Mouse (Mus musculus) C2C12 (cell line): Measurements from ENCODE around the gene Wwox. TPM values are rescaled to one million over a fixed set of nuclear protein-coding genes. Genes with fewer than 3 reads are reported as not detected.

Source experiments
- H3K27me3 ChIP-seq: one replicate; pipeline ENCODE4 v1.6.1; 2011; ENCODE audit not compliant: control insufficient read depth, insufficient read depth, insufficient read length
- H3K36me3 ChIP-seq: one replicate; pipeline ENCODE4 v1.6.1; 2011; ENCODE audit not compliant: control insufficient read depth, insufficient read depth
- H3K4me3 ChIP-seq: one replicate; pipeline ENCODE4 v1.5.1; 2011; ENCODE audit warnings: mild to moderate bottlenecking, control low read depth; ENCODE audit not compliant: poor library complexity, insufficient read depth, severe bottlenecking
- H3K79me2 ChIP-seq: one replicate; pipeline ENCODE4 v1.6.1; 2011; ENCODE audit not compliant: control insufficient read depth, insufficient read depth
- H3K79me3 ChIP-seq: one replicate; pipeline ENCODE4 v1.6.1; 2011; ENCODE audit warnings: low read depth, control low read depth
- H3ac ChIP-seq: one replicate; pipeline ENCODE3; 2011; ENCODE audit warnings: low read depth; ENCODE audit not compliant: control insufficient read depth, insufficient read length
- CEBPB ChIP-seq: IDR thresholded peaks from one replicate; pipeline ENCODE4 v1.6.1; 2011; ENCODE audit warnings: low read depth, mild to moderate bottlenecking, control low read depth, moderate library complexity
- CTCF ChIP-seq: IDR thresholded peaks from one replicate; pipeline ENCODE4 v1.5.1; 2011; ENCODE audit not compliant: control insufficient read depth, insufficient read depth, insufficient read length
- FOSL1 ChIP-seq: IDR thresholded peaks from one replicate; pipeline ENCODE4 v1.8.0; 2011; ENCODE audit warnings: mild to moderate bottlenecking, low read length; ENCODE audit not compliant: poor library complexity, insufficient read depth, severe bottlenecking
- MAX ChIP-seq: IDR thresholded peaks from one replicate; pipeline ENCODE4 v1.6.1; 2011; ENCODE audit warnings: mild to moderate bottlenecking, control low read depth
- MYOD1 ChIP-seq: IDR thresholded peaks from one replicate; pipeline ENCODE4 v1.6.1; 2011; ENCODE audit warnings: low read depth; ENCODE audit not compliant: control insufficient read depth, insufficient read length
- MYOG ChIP-seq: IDR thresholded peaks from one replicate; pipeline ENCODE4 v1.6.1; 2011; ENCODE audit not compliant: control insufficient read depth, insufficient read length; ENCODE audit errors: extremely low read depth
- USF1 ChIP-seq: IDR thresholded peaks from one replicate; pipeline ENCODE4 v1.6.1; 2011; ENCODE audit warnings: low read depth, mild to moderate bottlenecking, control low read depth, moderate library complexity
- polyA plus RNA-seq: library from polyadenylated mRNA; unstranded; fragments of >200 nt; fragmentation: generic; extraction: Trizol; gene quantifications from one replicate; pipeline ENCODE4 v1.2.1, GENCODE M21; 2012; ENCODE audit warnings: missing spikeins

Wwox gene
- polyA plus RNA-seq, 1 experiment: 3.7 TPM

GRCm38 (mm10) chr8:114875161-114875560, 435.7 kb downstream of the Wwox start:
- Histone ChIP-seq H3K27me3 (no peaks in the 10 kb centered on the region), H3ac (no peak overlapping the region), H3K79me2 (no peaks in the 10 kb centered on the region), H3K79me3 (no peaks in the 10 kb centered on the region), H3K4me3 (no peak overlapping the region), H3K36me3 (no peaks in the 10 kb centered on the region)
- TF ChIP-seq USF1 (no peak), CTCF (no peak), FOSL1 (no peak), MYOG (no peak)

GRCm38 (mm10) chr8:114876161-114876611, 436.7 kb downstream of the Wwox start:
- Histone ChIP-seq H3K79me3 (no peaks in the 10 kb centered on the region), H3K27me3 (no peaks in the 10 kb centered on the region), H3ac (no peak overlapping the region), H3K36me3 (no peaks in the 10 kb centered on the region), H3K79me2 (no peaks in the 10 kb centered on the region), H3K4me3 (no peak overlapping the region)
- TF ChIP-seq USF1 (no peak), FOSL1 (no peak), MYOG (no peak)

- H3K79me2 ChIP-seq: no peaks in the 10 kb centered on the region
- TF ChIP-seq CTCF: no peak
- TF ChIP-seq MYOG: no peak
- no peak for TF ChIP-seq CEBPB
- no peaks in the 10 kb centered on the region for H3K27me3 ChIP-seq
- H3K4me3 ChIP-seq: no peak overlapping the region
- no peaks in the 10 kb centered on the region for H3K79me3 ChIP-seq
- no peaks in the 10 kb centered on the region for H3K36me3 ChIP-seq
- H3ac ChIP-seq: no peak overlapping the region
Observed at GRCm38 (mm10) chr8:114876696-114877206, 437.3 kb downstream of the Wwox start.

GRCm38 (mm10) chr8:114877234-114877633, 437.8 kb downstream of the Wwox start:
- no peaks in the 10 kb centered on the region for H3K79me3 ChIP-seq

GRCm38 (mm10) chr8:114878449-114879276, 439.2 kb downstream of the Wwox start:
- TF ChIP-seq MYOG (no peak), CTCF (no peak), FOSL1 (no peak), CEBPB (no peak), MYOD1 (no peak), MAX (no peak), USF1 (no peak)
- H3K79me3 ChIP-seq: no peaks in the 10 kb centered on the region
- no peaks in the 10 kb centered on the region for H3K79me2 ChIP-seq
- no peak overlapping the region for H3K4me3 ChIP-seq
- H3K36me3 ChIP-seq: no peaks in the 10 kb centered on the region
- no peaks in the 10 kb centered on the region for H3K27me3 ChIP-seq
- no peak overlapping the region for H3ac ChIP-seq

More at GRCm38 (mm10) chr8:114877234-114877633, 437.8 kb downstream of the Wwox start:
- no peak overlapping the region for H3K4me3 ChIP-seq
- TF ChIP-seq MYOD1: no peak
- TF ChIP-seq CTCF: no peak
- no peak for TF ChIP-seq MAX
- no peak for TF ChIP-seq FOSL1
- no peak for TF ChIP-seq MYOG
- no peak for TF ChIP-seq CEBPB
- no peak for TF ChIP-seq USF1
- H3K36me3 ChIP-seq: no peaks in the 10 kb centered on the region
- no peak overlapping the region for H3ac ChIP-seq
- no peaks in the 10 kb centered on the region for H3K79me2 ChIP-seq
- no peaks in the 10 kb centered on the region for H3K27me3 ChIP-seq

DNA sequence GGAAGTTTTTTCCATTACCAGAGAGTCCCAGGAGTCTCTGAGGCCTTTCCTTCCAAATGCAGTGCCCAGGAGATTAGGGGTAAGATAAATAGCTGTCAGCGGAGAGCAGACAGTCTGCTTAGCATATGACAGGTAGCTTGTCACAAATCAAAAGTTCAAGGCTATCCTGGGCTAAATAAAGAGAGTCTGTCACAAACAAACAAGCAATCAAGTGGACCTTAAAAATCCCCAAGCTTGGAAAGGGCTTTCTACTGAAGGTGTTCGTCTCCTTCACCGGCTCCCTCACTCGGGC, 439.8 kb downstream of the Wwox start:
- Histone ChIP-seq H3K4me3 (no peak overlapping the region), H3K36me3 (no peaks in the 10 kb centered on the region), H3K79me3 (no peaks in the 10 kb centered on the region), H3K27me3 (no peaks in the 10 kb centered on the region), H3ac (no peak overlapping the region), H3K79me2 (no peaks in the 10 kb centered on the region)
- TF ChIP-seq CEBPB (no peak), USF1 (no peak), MYOD1 (no peak), MAX (no peak), CTCF (no peak), MYOG (no peak), FOSL1 (no peak)
